Mouse (Mus musculus): Measurements from ENCODE around the gene Ptger2. TPM values are rescaled to one million over a fixed set of nuclear protein-coding genes. Genes with fewer than 3 reads are reported as not detected.

Ptger2 gene
- polyA plus RNA-seq, 1 experiment from 2014 or later: 0.10 TPM

DNA sequence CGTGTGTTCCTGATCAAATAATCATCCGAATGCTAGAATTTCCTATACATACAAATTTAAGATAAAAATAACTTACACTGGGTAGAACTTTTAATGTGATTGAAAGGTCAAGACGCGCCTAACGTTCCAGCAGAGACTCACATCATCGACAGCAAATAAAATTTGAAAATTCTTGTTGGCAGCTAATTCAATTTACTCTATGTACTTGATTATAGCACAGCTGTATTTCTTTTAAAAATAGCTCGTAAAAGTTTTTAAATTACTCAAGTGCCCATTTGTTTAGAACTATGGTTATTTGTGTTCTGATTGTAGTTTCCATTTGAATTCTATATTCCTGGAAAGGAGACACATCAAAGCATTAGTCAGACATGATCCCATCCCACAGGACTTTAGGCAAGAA lies 63.1 kb downstream of the Ptger2 start:
- H3K4me1 ChIP-seq: no peaks in the 10 kb centered on the region
- no peaks in the 10 kb centered on the region for H3K27me3 ChIP-seq
- WGBS: 92% methylated on average over 7 of the region's 7 CpGs
- H3K27ac ChIP-seq (replicated peaks): no peak overlapping the region
- no peak overlapping the region for H3K4me2 ChIP-seq (replicated peaks)
- no peaks in the 10 kb centered on the region for H3K9me3 ChIP-seq
- ATAC-seq (ENCODE audit: low FRiP score, low read depth): no peak
- no peaks in the 10 kb centered on the region for H3K36me3 ChIP-seq
- H3K4me3 ChIP-seq: no peak overlapping the region
- no peak overlapping the region for H3K9ac ChIP-seq (replicated peaks)

MicroRNAs within 50 kb of the gene (microRNA counts, 519-probe panel; counts per million panel counts)
- microRNA mmu-miR-327: not detected

Small RNA genes lying within 50 kb of the gene (microRNA-seq; reads per million reads assigned to microRNA genes)
- not detected for gene Mir327

Other genes starting within 250 kb of the Ptger2 start
- not detected in 2 replicates for gene Gm8267, start 237.9 kb upstream of the Ptger2 start, polyA plus RNA-seq (2016; fragmentation: Nextera tagmentation; extraction: Ambion mirVana)
- 0.06 TPM in 1 of 2 replicates, not detected in the other for gene Ptgdr, start 128.8 kb upstream of the Ptger2 start, polyA plus RNA-seq (2016; fragmentation: Nextera tagmentation; extraction: Ambion mirVana)
- 12.2 and 14.8 TPM in 2 replicates for gene Gpr137c, start 231.5 kb downstream of the Ptger2 start, polyA plus RNA-seq (2016; fragmentation: Nextera tagmentation; extraction: Ambion mirVana)
- gene Txndc16, start 232.1 kb downstream of the Ptger2 start, polyA plus RNA-seq (2016; fragmentation: Nextera tagmentation; extraction: Ambion mirVana): 26.9 and 27.2 TPM in 2 replicates